Mouse (Mus musculus): ENCODE measurements around the gene Pgam2. TPM values are rescaled to one million over a fixed set of nuclear protein-coding genes. Genes with fewer than 3 reads are reported as not detected.

Gene Pgam2
- polyA plus RNA-seq, 1 experiment from 2014 or later, result 22.7 TPM

GRCm38 (mm10) chr11:5802457-5803217 lies 896 bp downstream of the Pgam2 start:
- no peak overlapping the region for H3K4me2 ChIP-seq
- H3K27ac ChIP-seq, result peak overlapping the region; percentile 45; the same call in 1 of the 2 replicates
- no peak for ATAC-seq (replicated peaks; ENCODE audit: low FRiP score)
- peaks cover 18% of the 10 kb centered on the region; the same call in 1 of the 2 replicates for H3K4me1 ChIP-seq
- H3K9ac ChIP-seq, result no peak overlapping the region
- no peaks in the 10 kb centered on the region for H3K27me3 ChIP-seq
- H3K4me3 ChIP-seq (replicated peaks), result no peak overlapping the region
- WGBS, result 69% methylated on average over 8 of the region's 8 CpGs
- H3K36me3 ChIP-seq, result peaks cover 39% of the 10 kb centered on the region
- no peaks in the 10 kb centered on the region for H3K9me3 ChIP-seq (replicated peaks)

GRCm38 (mm10) chr11:5802005-5802404 lies 1.5 kb downstream of the Pgam2 start:
- 0 out of 2 replicates have a peak overlapping the region, but pooled peaks have one; percentile 45 for H3K27ac ChIP-seq
- no peaks in the 10 kb centered on the region for H3K27me3 ChIP-seq
- no peak overlapping the region for H3K9ac ChIP-seq
- no peak overlapping the region for H3K4me3 ChIP-seq (replicated peaks)
- WGBS, result 63% methylated on average over 12 of the region's 12 CpGs
- no peaks in the 10 kb centered on the region for H3K9me3 ChIP-seq (replicated peaks)
- peaks cover 45% of the 10 kb centered on the region for H3K36me3 ChIP-seq
- peaks cover 18% of the 10 kb centered on the region; the same call in 1 of the 2 replicates for H3K4me1 ChIP-seq
- ATAC-seq (replicated peaks; ENCODE audit: low FRiP score), result no peak; the same call in 1 of the 2 replicates
- no peak overlapping the region for H3K4me2 ChIP-seq

GRCm38 (mm10) chr11:5801511-5801910 lies 2.0 kb downstream of the Pgam2 start:
- Histone ChIP-seq H3K4me2 (no peak overlapping the region), H3K36me3 (peaks cover 50% of the 10 kb centered on the region), H3K4me1 (peaks cover 18% of the 10 kb centered on the region; the same call in 1 of the 2 replicates), H3K9me3 (replicated peaks) (no peaks in the 10 kb centered on the region), H3K4me3 (replicated peaks) (no peak overlapping the region), H3K27ac (no peak overlapping the region), H3K27me3 (no peaks in the 10 kb centered on the region), H3K9ac (no peak overlapping the region)
- 91% methylated on average over 16 of the region's 16 CpGs for WGBS
- ATAC-seq (replicated peaks; ENCODE audit: low FRiP score), result no peak

- Histone ChIP-seq H3K27ac (no peak overlapping the region), H3K36me3 (peaks cover 66% of the 10 kb centered on the region), H3K27me3 (no peaks in the 10 kb centered on the region), H3K4me1 (peaks cover 18% of the 10 kb centered on the region; the same call in 1 of the 2 replicates), H3K9ac (no peak overlapping the region), H3K9me3 (replicated peaks) (no peaks in the 10 kb centered on the region), H3K4me2 (no peak overlapping the region), H3K4me3 (replicated peaks) (no peak overlapping the region)
- WGBS, result 79% methylated on average over 17 of the region's 17 CpGs
- ATAC-seq (replicated peaks; ENCODE audit: low FRiP score), result no peak
These were observed 3.7 kb downstream of the Pgam2 start for GRCm38 (mm10) chr11:5799621-5800490.

- H3K9ac ChIP-seq, result no peak overlapping the region
- no peaks in the 10 kb centered on the region for H3K27me3 ChIP-seq
- 76% methylated on average over 5 of the region's 5 CpGs for WGBS
- peaks cover 8% of the 10 kb centered on the region; the same call in 1 of the 2 replicates for H3K4me1 ChIP-seq
- no peaks in the 10 kb centered on the region for H3K9me3 ChIP-seq (replicated peaks)
- H3K4me3 ChIP-seq (replicated peaks), result no peak overlapping the region
- H3K4me2 ChIP-seq, result no peak overlapping the region
- H3K36me3 ChIP-seq, result peaks cover 84% of the 10 kb centered on the region
- H3K27ac ChIP-seq, result no peak overlapping the region
- ATAC-seq (replicated peaks; ENCODE audit: low FRiP score), result no peak
These were observed 5.6 kb downstream of the Pgam2 start for GRCm38 (mm10) chr11:5797928-5798327.

- Histone ChIP-seq H3K9me3 (replicated peaks) (no peaks in the 10 kb centered on the region), H3K4me1 (0 out of 2 replicates have a peak, but pooled peaks cover 4% of the 10 kb centered on the region), H3K4me2 (no peak overlapping the region), H3K9ac (no peak overlapping the region), H3K27ac (no peak overlapping the region), H3K4me3 (replicated peaks) (no peak overlapping the region), H3K36me3 (peaks cover 90% of the 10 kb centered on the region), H3K27me3 (no peaks in the 10 kb centered on the region)
- 74% methylated on average over 11 of the region's 11 CpGs for WGBS
- no peak for ATAC-seq (replicated peaks; ENCODE audit: low FRiP score)
These were observed 6.2 kb downstream of the Pgam2 start for GRCm38 (mm10) chr11:5797371-5797770.

GRCm38 (mm10) chr11:5796939-5797338 lies 6.6 kb downstream of the Pgam2 start:
- no peaks in the 10 kb centered on the region for H3K27me3 ChIP-seq
- no peak overlapping the region for H3K4me3 ChIP-seq (replicated peaks)
- H3K36me3 ChIP-seq, result peaks cover 94% of the 10 kb centered on the region
- no peak overlapping the region for H3K27ac ChIP-seq
- ATAC-seq (replicated peaks; ENCODE audit: low FRiP score), result no peak
- WGBS, result 79% methylated on average over 15 of the region's 15 CpGs
- H3K4me1 ChIP-seq, result 0 out of 2 replicates have a peak, but pooled peaks cover 2% of the 10 kb centered on the region
- H3K4me2 ChIP-seq, result no peak overlapping the region
- H3K9ac ChIP-seq, result no peak overlapping the region
- no peaks in the 10 kb centered on the region for H3K9me3 ChIP-seq (replicated peaks)

GRCm38 (mm10) chr11:5795706-5796105 lies 7.8 kb downstream of the Pgam2 start:
- WGBS, result 90% methylated on average over 7 of the region's 7 CpGs
- no peak overlapping the region for H3K27ac ChIP-seq
- H3K4me2 ChIP-seq, result no peak overlapping the region
- H3K4me3 ChIP-seq (replicated peaks), result no peak overlapping the region
- no peaks in the 10 kb centered on the region for H3K4me1 ChIP-seq
- no peak overlapping the region for H3K9ac ChIP-seq
- peaks cover 93% of the 10 kb centered on the region for H3K36me3 ChIP-seq
- no peak for ATAC-seq (replicated peaks; ENCODE audit: low FRiP score)
- H3K27me3 ChIP-seq, result no peaks in the 10 kb centered on the region
- H3K9me3 ChIP-seq (replicated peaks), result no peaks in the 10 kb centered on the region

- H3K9me3 ChIP-seq (replicated peaks), result no peaks in the 10 kb centered on the region
- H3K27me3 ChIP-seq, result no peaks in the 10 kb centered on the region
- H3K4me1 ChIP-seq, result no peaks in the 10 kb centered on the region
- no peak overlapping the region for H3K4me3 ChIP-seq (replicated peaks)
- peaks cover 92% of the 10 kb centered on the region for H3K36me3 ChIP-seq
- 86% methylated on average over 9 of the region's 9 CpGs for WGBS
- no peak for ATAC-seq (replicated peaks; ENCODE audit: low FRiP score)
- no peak overlapping the region for H3K27ac ChIP-seq
- no peak overlapping the region for H3K9ac ChIP-seq
- H3K4me2 ChIP-seq, result no peak overlapping the region
These were observed 8.2 kb downstream of the Pgam2 start for GRCm38 (mm10) chr11:5795290-5795689.

GRCm38 (mm10) chr11:5790431-5790830 lies 13.1 kb downstream of the Pgam2 start:
- WGBS, result 93% methylated on average over 1 of the region's 1 CpGs
- Histone ChIP-seq H3K4me2 (no peak overlapping the region), H3K27ac (no peak overlapping the region), H3K9ac (no peak overlapping the region), H3K9me3 (replicated peaks) (no peaks in the 10 kb centered on the region), H3K36me3 (peaks cover 46% of the 10 kb centered on the region), H3K4me3 (replicated peaks) (no peak overlapping the region), H3K27me3 (no peaks in the 10 kb centered on the region), H3K4me1 (peaks cover 19% of the 10 kb centered on the region)
- no peak for ATAC-seq (replicated peaks; ENCODE audit: low FRiP score)

- H3K36me3 ChIP-seq, result peaks cover 40% of the 10 kb centered on the region
- H3K4me2 ChIP-seq, result peak overlapping the region; percentile 83
- H3K27ac ChIP-seq, result peak overlapping the region; percentile 92; the same call in 1 of the 2 replicates
- no peak overlapping the region for H3K9ac ChIP-seq
- H3K4me1 ChIP-seq, result peaks cover 19% of the 10 kb centered on the region
- 75% methylated on average over 3 of the region's 3 CpGs for WGBS
- H3K4me3 ChIP-seq (replicated peaks), result peak overlapping the region; percentile 64; the same call in 1 of the 2 replicates
- ATAC-seq (replicated peaks; ENCODE audit: low FRiP score), result no peak
- no peaks in the 10 kb centered on the region for H3K9me3 ChIP-seq (replicated peaks)
- H3K27me3 ChIP-seq, result no peaks in the 10 kb centered on the region
These were observed 13.7 kb downstream of the Pgam2 start for GRCm38 (mm10) chr11:5789754-5790333.
